Mouse (Mus musculus): ENCODE results near the gene Olfr635.

- TF ChIP-seq CTCF (IDR thresholded peaks at IDR 0.05; ENCODE audit: borderline replicate concordance, insufficient read depth, low read length) (no peak), POLR2A (IDR thresholded peaks at IDR 0.05; ENCODE audit: low read depth, low read length) (no peak)
These were observed 36.7 kb upstream of the Olfr635 start, which contains the start of gene Olfr632 for GRCm38 (mm10) chr7:103934264-103934663.
